Mouse (Mus musculus) gastrocnemius, postnatal 10 days (tissue): ENCODE measurements at regions not wholly inside any gene's neighbourhood (a gene's known extent, or its start where the extent isn't known, plus 50 kb on each side); places are given as distances from the start of the nearest gene placed in this dataset.

Source experiments
- DNase-seq: peaks from one replicate; pipeline ENCODE4 v3.0.0; 2021; ENCODE audit warnings: mixed read lengths

DNA sequence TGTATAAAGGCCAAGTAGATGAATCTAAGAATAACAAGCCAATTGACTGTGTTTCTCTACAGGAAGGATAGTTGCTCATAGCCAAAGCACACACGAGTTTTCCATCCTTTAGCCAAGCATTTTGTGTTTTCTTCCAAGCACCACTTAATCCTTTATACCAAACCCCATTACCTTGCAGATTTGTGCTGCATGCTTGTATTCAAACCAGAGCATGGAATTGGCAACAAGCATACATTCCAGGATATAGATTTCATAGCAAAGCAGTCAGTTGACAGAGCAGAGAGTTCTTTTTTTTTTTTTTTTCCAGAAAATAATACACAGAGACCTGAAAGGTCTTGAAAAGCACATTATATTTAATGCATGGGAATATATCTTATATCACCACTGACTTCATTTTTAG lies 169.9 kb downstream of the Pom121l12 start:
- no peak for DNase-seq

DNA sequence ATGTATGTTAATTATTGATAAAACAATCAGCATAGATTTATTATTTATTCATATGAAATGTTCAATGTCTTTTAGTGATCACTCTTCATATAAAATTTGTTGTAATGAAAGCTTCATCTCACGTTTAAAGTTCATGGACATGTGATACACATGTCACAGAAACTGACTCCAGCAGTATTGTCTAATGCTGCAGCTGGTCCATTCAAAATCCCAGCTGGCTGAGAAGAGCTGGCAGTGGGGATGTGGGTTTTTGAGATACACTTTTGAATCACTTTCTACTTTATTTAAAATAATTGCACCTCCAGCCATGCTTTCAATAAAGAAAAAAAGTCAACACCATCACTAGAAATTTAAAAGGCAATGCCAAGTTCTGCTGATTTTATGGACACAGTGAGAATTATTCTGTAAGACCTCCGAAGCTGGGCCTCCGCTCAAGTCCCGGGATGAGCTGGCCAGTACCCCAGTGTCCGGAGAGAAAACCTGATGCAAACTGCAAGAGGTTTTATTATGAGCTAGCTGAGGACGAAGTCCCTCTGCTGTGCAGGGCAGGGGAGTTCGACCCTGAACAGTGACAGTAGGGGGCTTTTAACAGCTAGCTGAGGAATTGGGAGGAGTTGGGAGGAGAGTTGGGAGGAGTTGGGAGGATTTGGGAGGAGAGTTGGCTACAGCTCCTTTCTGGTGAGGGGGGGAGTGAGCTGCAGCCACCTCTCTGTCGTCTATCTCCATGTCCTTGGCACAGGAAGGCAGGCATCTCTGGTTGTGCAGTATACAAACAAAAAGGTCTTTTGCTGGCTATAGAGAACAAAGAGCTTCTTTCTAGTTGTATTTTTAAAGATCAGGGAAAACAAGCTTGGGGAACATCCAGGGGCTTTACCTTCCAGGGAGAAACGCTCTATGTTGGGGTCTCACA lies 170.6 kb downstream of the Pom121l12 start:
- DNase-seq, result peak; percentile 6

- no peak for DNase-seq
Measured at GRCm38 (mm10) chr11:14798314-14798713, 199.2 kb downstream of the Pom121l12 start.

GRCm38 (mm10) chr11:14799227-14799626 lies 200.2 kb downstream of the Pom121l12 start:
- no peak for DNase-seq

DNA sequence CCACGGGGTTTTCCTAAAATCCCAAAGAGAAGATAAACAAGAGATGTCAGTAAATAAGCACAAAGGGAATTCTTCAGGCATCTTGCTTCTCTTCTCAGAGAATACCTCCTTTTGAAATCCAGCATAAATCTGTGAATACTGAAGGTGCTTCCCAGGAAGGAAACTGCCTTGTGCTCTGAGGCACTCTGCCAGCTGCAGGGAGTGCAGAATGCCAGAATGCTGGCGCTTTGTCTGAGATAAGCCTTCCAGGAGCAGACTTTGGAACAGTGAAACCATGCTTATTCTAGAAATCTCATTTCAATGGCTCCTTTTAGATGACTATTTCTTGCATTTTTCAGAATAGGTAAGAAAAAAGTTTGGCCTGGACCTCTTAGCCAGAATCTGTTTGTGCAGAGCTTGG lies 219.9 kb downstream of the Pom121l12 start:
- DNase-seq, result no peak
